Mouse (Mus musculus): ENCODE results near the gene Mfap5. TPM values are rescaled to one million over a fixed set of nuclear protein-coding genes. Genes with fewer than 3 reads are reported as not detected.

The Mfap5 gene
- polyA plus RNA-seq, 1 experiment from 2014 or later: 1.9 TPM

GRCm38 (mm10) chr6:122555266-122555665 is 49.6 kb downstream of the Mfap5 start:
- no peak overlapping the region for H3K4me3 ChIP-seq (ENCODE audit: low read depth, low read length)
- WGBS: 43% methylated on average over 7 of the region's 7 CpGs
- no peak overlapping the region for H3K27ac ChIP-seq (replicated peaks; ENCODE audit: low read depth, low read length)
- no peak for ATAC-seq (replicated peaks; ENCODE audit: insufficient number of reproducible peaks, low FRiP score, low TSS enrichment, low read depth)
- no peak overlapping the region for H3K9ac ChIP-seq (replicated peaks; ENCODE audit: low read length)
- no peaks in the 10 kb centered on the region for H3K4me1 ChIP-seq (ENCODE audit: control insufficient read depth, insufficient read depth, low read length)
- H3K36me3 ChIP-seq (replicated peaks; ENCODE audit: control insufficient read depth, insufficient read depth, low read depth, low read length): no peaks in the 10 kb centered on the region
- no peak for DNase-seq (ENCODE audit: low spot score)
- no peak overlapping the region for H3K4me2 ChIP-seq (ENCODE audit: low read depth, low read length)
- no peaks in the 10 kb centered on the region for H3K9me3 ChIP-seq (replicated peaks; ENCODE audit: control insufficient read depth, low read length)
- no peaks in the 10 kb centered on the region for H3K27me3 ChIP-seq (ENCODE audit: control insufficient read depth, insufficient read depth, low read length)

GRCm38 (mm10) chr6:122556959-122557561 is 51.4 kb downstream of the Mfap5 start:
- Histone ChIP-seq H3K9ac (replicated peaks; ENCODE audit: low read length) (no peak overlapping the region), H3K4me3 (ENCODE audit: low read depth, low read length) (no peak overlapping the region), H3K36me3 (replicated peaks; ENCODE audit: control insufficient read depth, insufficient read depth, low read depth, low read length) (no peaks in the 10 kb centered on the region), H3K9me3 (replicated peaks; ENCODE audit: control insufficient read depth, low read length) (no peaks in the 10 kb centered on the region), H3K27ac (replicated peaks; ENCODE audit: low read depth, low read length) (no peak overlapping the region), H3K27me3 (ENCODE audit: control insufficient read depth, insufficient read depth, low read length) (no peaks in the 10 kb centered on the region), H3K4me1 (ENCODE audit: control insufficient read depth, insufficient read depth, low read length) (no peaks in the 10 kb centered on the region), H3K4me2 (ENCODE audit: low read depth, low read length) (no peak overlapping the region)
- 25% methylated on average over 15 of the region's 15 CpGs for WGBS
- peak; percentile 82 for DNase-seq (ENCODE audit: low spot score)
- no peak for ATAC-seq (replicated peaks; ENCODE audit: insufficient number of reproducible peaks, low FRiP score, low TSS enrichment, low read depth)

DNA sequence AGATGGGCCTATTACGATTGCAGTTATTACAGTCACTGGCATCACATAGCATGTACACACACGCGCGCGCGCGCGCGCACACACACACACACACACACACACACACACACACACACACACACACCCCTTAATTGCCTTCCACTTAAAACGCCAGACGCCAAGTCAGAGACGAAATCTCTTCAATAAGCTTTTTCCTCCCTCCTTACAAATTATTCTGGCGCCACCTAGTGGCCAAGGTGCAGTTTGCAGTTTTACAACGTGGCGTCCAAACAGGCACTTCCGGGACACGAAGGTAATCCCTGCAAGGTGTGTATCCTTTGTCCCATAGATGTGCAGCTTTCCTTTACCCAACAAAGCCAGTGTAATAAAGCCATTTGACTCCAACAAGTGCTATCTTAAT is 54.8 kb downstream of the Mfap5 start:
- Histone ChIP-seq H3K9me3 (replicated peaks; ENCODE audit: control insufficient read depth, low read length) (no peaks in the 10 kb centered on the region), H3K27ac (replicated peaks; ENCODE audit: low read depth, low read length) (no peak overlapping the region), H3K27me3 (ENCODE audit: control insufficient read depth, insufficient read depth, low read length) (no peaks in the 10 kb centered on the region), H3K4me3 (ENCODE audit: low read depth, low read length) (no peak overlapping the region), H3K36me3 (replicated peaks; ENCODE audit: control insufficient read depth, insufficient read depth, low read depth, low read length) (no peaks in the 10 kb centered on the region), H3K9ac (replicated peaks; ENCODE audit: low read length) (no peak overlapping the region), H3K4me2 (ENCODE audit: low read depth, low read length) (no peak overlapping the region), H3K4me1 (ENCODE audit: control insufficient read depth, insufficient read depth, low read length) (no peaks in the 10 kb centered on the region)
- DNase-seq (ENCODE audit: low spot score): peak; percentile 90
- 16% methylated on average over 17 of the region's 17 CpGs for WGBS
- no peak for ATAC-seq (replicated peaks; ENCODE audit: insufficient number of reproducible peaks, low FRiP score, low TSS enrichment, low read depth)

DNA sequence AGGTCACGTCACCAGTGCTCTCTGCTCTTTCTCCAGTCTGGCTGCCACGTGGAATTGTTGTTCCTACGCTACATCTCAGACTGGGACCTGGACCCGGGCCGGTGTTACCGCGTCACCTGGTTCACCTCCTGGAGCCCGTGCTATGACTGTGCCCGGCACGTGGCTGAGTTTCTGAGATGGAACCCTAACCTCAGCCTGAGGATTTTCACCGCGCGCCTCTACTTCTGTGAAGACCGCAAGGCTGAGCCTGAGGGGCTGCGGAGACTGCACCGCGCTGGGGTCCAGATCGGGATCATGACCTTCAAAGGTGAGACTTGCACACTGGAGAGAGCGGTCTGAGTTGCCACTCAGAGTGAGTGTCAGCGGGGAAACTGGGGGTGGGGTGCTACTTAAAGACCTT is 55.4 kb downstream of the Mfap5 start:
- no peak overlapping the region for H3K4me3 ChIP-seq (ENCODE audit: low read depth, low read length)
- no peaks in the 10 kb centered on the region for H3K9me3 ChIP-seq (replicated peaks; ENCODE audit: control insufficient read depth, low read length)
- H3K27me3 ChIP-seq (ENCODE audit: control insufficient read depth, insufficient read depth, low read length): no peaks in the 10 kb centered on the region
- no peak overlapping the region for H3K4me2 ChIP-seq (ENCODE audit: low read depth, low read length)
- H3K27ac ChIP-seq (replicated peaks; ENCODE audit: low read depth, low read length): no peak overlapping the region
- no peak overlapping the region for H3K9ac ChIP-seq (replicated peaks; ENCODE audit: low read length)
- DNase-seq (ENCODE audit: low spot score) (no peak), ATAC-seq (replicated peaks; ENCODE audit: insufficient number of reproducible peaks, low FRiP score, low TSS enrichment, low read depth) (0 out of 2 replicates have a peak, but pooled peaks have one; percentile 25)
- no peaks in the 10 kb centered on the region for H3K36me3 ChIP-seq (replicated peaks; ENCODE audit: control insufficient read depth, insufficient read depth, low read depth, low read length)
- H3K4me1 ChIP-seq (ENCODE audit: control insufficient read depth, insufficient read depth, low read length): no peaks in the 10 kb centered on the region
- WGBS: 86% methylated on average over 20 of the region's 20 CpGs

DNA sequence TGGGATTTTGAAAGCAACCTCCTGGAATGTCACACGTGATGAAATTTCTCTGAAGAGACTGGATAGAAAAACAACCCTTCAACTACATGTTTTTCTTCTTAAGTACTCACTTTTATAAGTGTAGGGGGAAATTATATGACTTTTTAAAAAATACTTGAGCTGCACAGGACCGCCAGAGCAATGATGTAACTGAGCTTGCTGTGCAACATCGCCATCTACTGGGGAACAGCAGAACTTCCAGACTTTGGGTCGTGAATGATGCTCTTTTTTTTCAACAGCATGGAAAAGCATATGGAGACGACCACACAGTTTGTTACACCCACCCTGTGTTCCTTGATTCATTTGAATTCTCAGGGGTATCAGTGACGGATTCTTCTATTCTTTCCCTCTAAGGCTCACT is 56.8 kb downstream of the Mfap5 start:
- Histone ChIP-seq H3K9me3 (replicated peaks; ENCODE audit: control insufficient read depth, low read length) (no peaks in the 10 kb centered on the region), H3K4me2 (ENCODE audit: low read depth, low read length) (no peak overlapping the region), H3K36me3 (replicated peaks; ENCODE audit: control insufficient read depth, insufficient read depth, low read depth, low read length) (no peaks in the 10 kb centered on the region), H3K4me1 (ENCODE audit: control insufficient read depth, insufficient read depth, low read length) (no peaks in the 10 kb centered on the region), H3K27ac (replicated peaks; ENCODE audit: low read depth, low read length) (no peak overlapping the region), H3K9ac (replicated peaks; ENCODE audit: low read length) (no peak overlapping the region), H3K27me3 (ENCODE audit: control insufficient read depth, insufficient read depth, low read length) (no peaks in the 10 kb centered on the region), H3K4me3 (ENCODE audit: low read depth, low read length) (no peak overlapping the region)
- 4% methylated on average over 6 of the region's 6 CpGs for WGBS
- ATAC-seq (replicated peaks; ENCODE audit: insufficient number of reproducible peaks, low FRiP score, low TSS enrichment, low read depth) (no peak), DNase-seq (ENCODE audit: low spot score) (peak; percentile 84)

DNA sequence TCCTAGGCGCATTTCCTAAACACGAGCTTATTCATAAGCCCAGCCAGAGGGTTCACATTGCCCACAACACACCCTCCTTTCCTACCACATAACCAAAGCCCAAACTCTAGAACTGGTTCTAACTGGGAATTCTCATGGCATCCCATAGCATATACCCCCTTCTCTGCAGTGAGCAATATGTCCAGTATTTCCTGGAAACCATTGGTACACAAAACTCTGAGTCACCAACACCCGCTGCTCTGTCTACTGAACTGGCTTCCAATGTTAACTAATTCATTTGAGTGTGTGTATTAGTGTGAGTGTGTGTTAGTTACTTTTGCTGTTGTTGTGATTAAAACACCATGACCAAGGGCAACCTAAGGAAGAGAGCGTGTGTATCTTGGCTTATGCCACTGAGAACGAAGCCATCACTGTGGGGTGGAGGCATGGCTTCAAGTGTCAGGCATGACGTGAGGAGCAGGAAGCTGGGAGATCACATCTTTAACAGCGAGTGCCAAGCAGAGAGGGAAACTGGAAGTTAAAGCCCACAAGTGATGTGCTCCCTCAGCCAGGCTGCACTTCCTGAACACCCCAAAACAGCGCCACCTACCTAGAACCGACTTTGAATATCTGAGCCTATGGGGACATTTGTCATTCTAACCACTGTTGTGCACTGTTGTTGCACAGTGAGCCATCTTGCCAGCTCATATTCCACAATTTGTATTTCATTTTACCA is 59.6 kb downstream of the Mfap5 start:
- no peak overlapping the region for H3K27ac ChIP-seq (replicated peaks; ENCODE audit: low read depth, low read length)
- DNase-seq (ENCODE audit: low spot score) (no peak), ATAC-seq (replicated peaks; ENCODE audit: insufficient number of reproducible peaks, low FRiP score, low TSS enrichment, low read depth) (no peak)
- H3K27me3 ChIP-seq (ENCODE audit: control insufficient read depth, insufficient read depth, low read length): no peaks in the 10 kb centered on the region
- no peak overlapping the region for H3K4me3 ChIP-seq (ENCODE audit: low read depth, low read length)
- H3K4me1 ChIP-seq (ENCODE audit: control insufficient read depth, insufficient read depth, low read length): no peaks in the 10 kb centered on the region
- H3K9me3 ChIP-seq (replicated peaks; ENCODE audit: control insufficient read depth, low read length): no peaks in the 10 kb centered on the region
- WGBS: 86% methylated on average over 9 of the region's 9 CpGs
- H3K36me3 ChIP-seq (replicated peaks; ENCODE audit: control insufficient read depth, insufficient read depth, low read depth, low read length): no peaks in the 10 kb centered on the region
- no peak overlapping the region for H3K9ac ChIP-seq (replicated peaks; ENCODE audit: low read length)
- H3K4me2 ChIP-seq (ENCODE audit: low read depth, low read length): no peak overlapping the region

GRCm38 (mm10) chr6:122569113-122569512 is 63.5 kb downstream of the Mfap5 start:
- H3K9ac ChIP-seq (replicated peaks; ENCODE audit: low read length): no peak overlapping the region
- ATAC-seq (replicated peaks; ENCODE audit: insufficient number of reproducible peaks, low FRiP score, low TSS enrichment, low read depth) (no peak), DNase-seq (ENCODE audit: low spot score) (no peak)
- WGBS: 61% methylated on average over 5 of the region's 5 CpGs
- H3K36me3 ChIP-seq (replicated peaks; ENCODE audit: control insufficient read depth, insufficient read depth, low read depth, low read length): no peaks in the 10 kb centered on the region
- no peaks in the 10 kb centered on the region for H3K4me1 ChIP-seq (ENCODE audit: control insufficient read depth, insufficient read depth, low read length)
- H3K4me3 ChIP-seq (ENCODE audit: low read depth, low read length): no peak overlapping the region
- H3K27me3 ChIP-seq (ENCODE audit: control insufficient read depth, insufficient read depth, low read length): no peaks in the 10 kb centered on the region
- no peaks in the 10 kb centered on the region for H3K9me3 ChIP-seq (replicated peaks; ENCODE audit: control insufficient read depth, low read length)
- H3K27ac ChIP-seq (replicated peaks; ENCODE audit: low read depth, low read length): no peak overlapping the region
- H3K4me2 ChIP-seq (ENCODE audit: low read depth, low read length): no peak overlapping the region

DNA sequence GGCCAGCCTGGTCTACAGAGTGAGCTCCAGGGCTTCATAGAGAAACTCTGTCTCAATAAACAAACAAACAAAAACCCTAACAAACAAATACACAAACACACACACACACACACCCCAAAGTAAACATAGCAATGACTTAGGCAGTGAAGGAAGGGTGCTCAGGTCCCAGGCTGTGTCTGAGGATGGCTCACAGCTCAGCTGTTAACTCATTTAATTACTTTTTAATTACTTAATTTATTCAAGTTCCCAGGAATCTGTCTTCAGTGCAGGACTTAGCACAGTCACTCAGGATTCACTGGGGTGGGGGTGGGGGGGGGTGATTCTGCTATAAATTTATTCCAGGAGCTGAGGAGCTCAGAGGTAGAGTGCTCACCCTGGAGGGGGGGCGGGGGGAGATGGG is 64.1 kb downstream of the Mfap5 start:
- H3K36me3 ChIP-seq (replicated peaks; ENCODE audit: control insufficient read depth, insufficient read depth, low read depth, low read length): no peaks in the 10 kb centered on the region
- H3K9ac ChIP-seq (replicated peaks; ENCODE audit: low read length): no peak overlapping the region
- H3K9me3 ChIP-seq (replicated peaks; ENCODE audit: control insufficient read depth, low read length): no peaks in the 10 kb centered on the region
- H3K4me1 ChIP-seq (ENCODE audit: control insufficient read depth, insufficient read depth, low read length): no peaks in the 10 kb centered on the region
- 67% methylated on average over 1 of the region's 1 CpGs for WGBS
- no peak overlapping the region for H3K4me3 ChIP-seq (ENCODE audit: low read depth, low read length)
- no peak overlapping the region for H3K27ac ChIP-seq (replicated peaks; ENCODE audit: low read depth, low read length)
- DNase-seq (ENCODE audit: low spot score) (no peak), ATAC-seq (replicated peaks; ENCODE audit: insufficient number of reproducible peaks, low FRiP score, low TSS enrichment, low read depth) (no peak)
- no peak overlapping the region for H3K4me2 ChIP-seq (ENCODE audit: low read depth, low read length)
- no peaks in the 10 kb centered on the region for H3K27me3 ChIP-seq (ENCODE audit: control insufficient read depth, insufficient read depth, low read length)
